Mouse (Mus musculus) embryonic facial prominence, embryonic 10.5 days (tissue): Measurements from ENCODE around the gene Plgrkt. TPM values are rescaled to one million over a fixed set of nuclear protein-coding genes. Genes with fewer than 3 reads are reported as not detected.

Source experiments
- DNase-seq: peaks from one replicate; pipeline ENCODE4 v3.0.0-alpha.2; 2017; ENCODE audit warnings: low spot score
- H3K27ac ChIP-seq: fragments of 300-500 bp; sonication (generic); replicated peaks from 2 replicates; pipeline ENCODE4 v1.5.1; 2016; ENCODE audit warnings: mild to moderate bottlenecking
- H3K27me3 ChIP-seq: fragments of 300-500 bp; sonication (generic); replicated peaks from 2 replicates; pipeline ENCODE4 v1.6.1; 2016; ENCODE audit warnings: low read depth, mild to moderate bottlenecking; ENCODE audit not compliant: poor library complexity, severe bottlenecking
- H3K36me3 ChIP-seq: fragments of 300-500 bp; sonication (generic); replicated peaks from 2 replicates; pipeline ENCODE4 v1.6.1; 2016; ENCODE audit warnings: mild to moderate bottlenecking, moderate library complexity
- H3K4me1 ChIP-seq: fragments of 300-500 bp; sonication (generic); 2 replicates; pipeline ENCODE4 v1.6.1; 2016
- H3K4me3 ChIP-seq: fragments of 300-500 bp; sonication (generic); 2 replicates; pipeline ENCODE4 v1.5.1; 2016; ENCODE audit warnings: mild to moderate bottlenecking, moderate library complexity
- H3K9me3 ChIP-seq: fragments of 300-500 bp; sonication (generic); 2 replicates; pipeline ENCODE4 v1.6.1; 2016; ENCODE audit warnings: mild to moderate bottlenecking
- WGBS: fragments of 180-500 bp; shearing (Covaris S2); methylation state at CpG from one replicate; pipeline ENCODE4 v1.1.7; 2016; 5-methylcytosine and 5-hydroxymethylcytosine counted together
- polyA plus RNA-seq: library from polyadenylated mRNA; unstranded; fragments of >200 nt; fragmentation: Nextera tagmentation; extraction: Ambion mirVana; gene quantifications from 2 replicates; pipeline ENCODE4 v1.2.1, GENCODE M21; 2016

The Plgrkt gene
- polyA plus RNA-seq, 1 experiment from 2014 or later, result 35.3 TPM

GRCm38 (mm10) chr19:29373438-29373837 is 6.2 kb upstream of the Plgrkt start:
- no peaks in the 10 kb centered on the region for H3K36me3 ChIP-seq
- 0 out of 2 replicates have a peak overlapping the region, but pooled peaks have one; percentile 24 for H3K4me3 ChIP-seq
- no peak for DNase-seq
- H3K27ac ChIP-seq, result no peak overlapping the region
- H3K27me3 ChIP-seq, result peaks cover under 1% of the 10 kb centered on the region; the same call in 1 of the 2 replicates
- H3K4me1 ChIP-seq, result no peaks in the 10 kb centered on the region
- WGBS, result 44% methylated on average over 11 of the region's 11 CpGs
- no peaks in the 10 kb centered on the region for H3K9me3 ChIP-seq

- no peak overlapping the region for H3K27ac ChIP-seq
- H3K27me3 ChIP-seq, result peaks cover 8% of the 10 kb centered on the region
- no peaks in the 10 kb centered on the region for H3K9me3 ChIP-seq
- no peaks in the 10 kb centered on the region for H3K4me1 ChIP-seq
- 87% methylated on average over 3 of the region's 3 CpGs for WGBS
- H3K4me3 ChIP-seq, result no peak overlapping the region
- DNase-seq, result no peak
- H3K36me3 ChIP-seq, result no peaks in the 10 kb centered on the region
These were observed 5.4 kb upstream of the Plgrkt start for GRCm38 (mm10) chr19:29372621-29373020.

GRCm38 (mm10) chr19:29372138-29372537 is 4.9 kb upstream of the Plgrkt start:
- peaks cover 13% of the 10 kb centered on the region for H3K27me3 ChIP-seq
- H3K9me3 ChIP-seq, result no peaks in the 10 kb centered on the region
- no peak overlapping the region for H3K4me3 ChIP-seq
- no peak overlapping the region for H3K27ac ChIP-seq
- H3K4me1 ChIP-seq, result peaks cover 4% of the 10 kb centered on the region
- DNase-seq, result no peak
- no peaks in the 10 kb centered on the region for H3K36me3 ChIP-seq
- WGBS, result 82% methylated on average over 4 of the region's 4 CpGs

- H3K27me3 ChIP-seq, result peaks cover 17% of the 10 kb centered on the region
- WGBS, result 83% methylated on average over 18 of the region's 18 CpGs
- no peaks in the 10 kb centered on the region for H3K9me3 ChIP-seq
- no peak overlapping the region for H3K27ac ChIP-seq
- H3K4me3 ChIP-seq, result no peak overlapping the region
- peaks cover 6% of the 10 kb centered on the region for H3K4me1 ChIP-seq
- DNase-seq, result no peak
- H3K36me3 ChIP-seq, result no peaks in the 10 kb centered on the region
These were observed 4.3 kb upstream of the Plgrkt start for GRCm38 (mm10) chr19:29371284-29372081.

GRCm38 (mm10) chr19:29370545-29371283 is 3.5 kb upstream of the Plgrkt start:
- Histone ChIP-seq H3K27me3 (peaks cover 24% of the 10 kb centered on the region), H3K4me1 (peaks cover 6% of the 10 kb centered on the region), H3K9me3 (no peaks in the 10 kb centered on the region), H3K27ac (no peak overlapping the region), H3K4me3 (no peak overlapping the region), H3K36me3 (no peaks in the 10 kb centered on the region)
- DNase-seq, result no peak
- 91% methylated on average over 7 of the region's 7 CpGs for WGBS

- Histone ChIP-seq H3K4me3 (no peak overlapping the region), H3K9me3 (no peaks in the 10 kb centered on the region), H3K27ac (no peak overlapping the region), H3K4me1 (peaks cover 6% of the 10 kb centered on the region), H3K27me3 (peaks cover 30% of the 10 kb centered on the region), H3K36me3 (no peaks in the 10 kb centered on the region)
- DNase-seq, result no peak
- 72% methylated on average over 12 of the region's 12 CpGs for WGBS
These were observed 2.9 kb upstream of the Plgrkt start for GRCm38 (mm10) chr19:29370112-29370511.

GRCm38 (mm10) chr19:29368671-29369309 is 1.6 kb upstream of the Plgrkt start:
- WGBS, result 74% methylated on average over 3 of the region's 3 CpGs
- Histone ChIP-seq H3K27me3 (peaks cover 40% of the 10 kb centered on the region), H3K4me3 (no peak overlapping the region), H3K9me3 (no peaks in the 10 kb centered on the region), H3K27ac (no peak overlapping the region), H3K4me1 (peaks cover 6% of the 10 kb centered on the region), H3K36me3 (no peaks in the 10 kb centered on the region)
- DNase-seq, result no peak

- Histone ChIP-seq H3K27ac (no peak overlapping the region), H3K4me3 (no peak overlapping the region), H3K27me3 (peaks cover 40% of the 10 kb centered on the region), H3K9me3 (no peaks in the 10 kb centered on the region), H3K4me1 (peaks cover 6% of the 10 kb centered on the region), H3K36me3 (no peaks in the 10 kb centered on the region)
- 88% methylated on average over 2 of the region's 2 CpGs for WGBS
- DNase-seq, result no peak
These were observed 851 bp upstream of the Plgrkt start for GRCm38 (mm10) chr19:29368041-29368440.

GRCm38 (mm10) chr19:29366226-29366968 is 793 bp downstream of the Plgrkt start:
- Histone ChIP-seq H3K36me3 (no peaks in the 10 kb centered on the region), H3K27ac (no peak overlapping the region), H3K27me3 (peaks cover 40% of the 10 kb centered on the region), H3K4me3 (peak overlapping the region; percentile 59), H3K9me3 (no peaks in the 10 kb centered on the region), H3K4me1 (peaks cover 16% of the 10 kb centered on the region)
- DNase-seq, result no peak
- 54% methylated on average over 20 of the region's 20 CpGs for WGBS

- Histone ChIP-seq H3K27ac (no peak overlapping the region), H3K27me3 (peaks cover 40% of the 10 kb centered on the region), H3K9me3 (no peaks in the 10 kb centered on the region), H3K4me1 (peaks cover 22% of the 10 kb centered on the region), H3K4me3 (no peak overlapping the region), H3K36me3 (no peaks in the 10 kb centered on the region)
- WGBS, result 20% methylated on average over 3 of the region's 3 CpGs
- no peak for DNase-seq
These were observed 2.1 kb downstream of the Plgrkt start for GRCm38 (mm10) chr19:29365105-29365504.

- H3K4me3 ChIP-seq, result no peak overlapping the region
- DNase-seq, result no peak
- H3K4me1 ChIP-seq, result peaks cover 22% of the 10 kb centered on the region
- peaks cover 40% of the 10 kb centered on the region for H3K27me3 ChIP-seq
- no peaks in the 10 kb centered on the region for H3K36me3 ChIP-seq
- 78% methylated on average over 5 of the region's 5 CpGs for WGBS
- no peaks in the 10 kb centered on the region for H3K9me3 ChIP-seq
- no peak overlapping the region for H3K27ac ChIP-seq
These were observed 3.1 kb downstream of the Plgrkt start for GRCm38 (mm10) chr19:29364076-29364475.

- no peak for DNase-seq
- Histone ChIP-seq H3K4me3 (no peak overlapping the region), H3K4me1 (peaks cover 22% of the 10 kb centered on the region), H3K9me3 (no peaks in the 10 kb centered on the region), H3K36me3 (no peaks in the 10 kb centered on the region), H3K27ac (no peak overlapping the region), H3K27me3 (peaks cover 40% of the 10 kb centered on the region)
- WGBS, result 90% methylated on average over 7 of the region's 7 CpGs
These were observed 3.6 kb downstream of the Plgrkt start for GRCm38 (mm10) chr19:29363557-29363956.
